Mouse (Mus musculus) cerebellum, adult 2 months (tissue): ENCODE measurements around the gene Antxr2. TPM values are rescaled to one million over a fixed set of nuclear protein-coding genes. Genes with fewer than 3 reads are reported as not detected.

Experiments
- DNase-seq, 2 experiments: peaks; one replicate each; pipeline ENCODE4 v3.0.0; 2021
- H3K27ac ChIP-seq: fragments of 200-500 bp; 2 replicates; pipeline ENCODE4 v1.5.1; 2012; ENCODE audit warnings: low read length, control low read depth, inconsistent platforms; ENCODE audit not compliant: insufficient read depth
- H3K27me3 ChIP-seq: fragments of 200-500 bp; 2 replicates; pipeline ENCODE4 v1.6.1; 2012; ENCODE audit warnings: inconsistent platforms, mild to moderate bottlenecking, low read length, moderate library complexity; ENCODE audit not compliant: control insufficient read depth, insufficient read depth
- H3K4me1 ChIP-seq: fragments of 200-500 bp; 2 replicates; pipeline ENCODE4 v1.6.1; 2011; ENCODE audit warnings: low read length; ENCODE audit not compliant: control insufficient read depth, insufficient read depth
- H3K4me3 ChIP-seq: fragments of 200-500 bp; replicated peaks from 2 replicates; pipeline ENCODE3; 2011; ENCODE audit warnings: mild to moderate bottlenecking, low read depth, low read length, control low read depth; ENCODE audit not compliant: insufficient read depth
- CTCF ChIP-seq: fragments of 200-500 bp; IDR thresholded peaks from 2 replicates; pipeline ENCODE4 v1.5.1; 2011; ENCODE audit warnings: low read depth, mild to moderate bottlenecking, control low read depth, low read length, moderate library complexity, borderline replicate concordance; ENCODE audit not compliant: insufficient read depth
- POLR2A ChIP-seq: fragments of 200-500 bp; IDR thresholded peaks from 2 replicates; pipeline ENCODE4 v1.6.1; 2011; ENCODE audit warnings: low read length, control low read depth, borderline replicate concordance; ENCODE audit not compliant: insufficient read depth
- WGBS: fragments of 180-500 bp; shearing (Covaris S2); methylation state at CpG from one replicate; pipeline ENCODE4 v1.1.7; 2018; 5-methylcytosine and 5-hydroxymethylcytosine counted together
- polyA plus RNA-seq: library from polyadenylated mRNA; depleted of rRNA; stranded (reverse); fragments of >200 nt; gene quantifications from 2 replicates; pipeline ENCODE4 v1.2.3, GENCODE M21; 2012; rRNA removed

Antxr2 gene
- polyA plus RNA-seq, result 0.49 and 0.93 TPM in 2 replicates

DNA sequence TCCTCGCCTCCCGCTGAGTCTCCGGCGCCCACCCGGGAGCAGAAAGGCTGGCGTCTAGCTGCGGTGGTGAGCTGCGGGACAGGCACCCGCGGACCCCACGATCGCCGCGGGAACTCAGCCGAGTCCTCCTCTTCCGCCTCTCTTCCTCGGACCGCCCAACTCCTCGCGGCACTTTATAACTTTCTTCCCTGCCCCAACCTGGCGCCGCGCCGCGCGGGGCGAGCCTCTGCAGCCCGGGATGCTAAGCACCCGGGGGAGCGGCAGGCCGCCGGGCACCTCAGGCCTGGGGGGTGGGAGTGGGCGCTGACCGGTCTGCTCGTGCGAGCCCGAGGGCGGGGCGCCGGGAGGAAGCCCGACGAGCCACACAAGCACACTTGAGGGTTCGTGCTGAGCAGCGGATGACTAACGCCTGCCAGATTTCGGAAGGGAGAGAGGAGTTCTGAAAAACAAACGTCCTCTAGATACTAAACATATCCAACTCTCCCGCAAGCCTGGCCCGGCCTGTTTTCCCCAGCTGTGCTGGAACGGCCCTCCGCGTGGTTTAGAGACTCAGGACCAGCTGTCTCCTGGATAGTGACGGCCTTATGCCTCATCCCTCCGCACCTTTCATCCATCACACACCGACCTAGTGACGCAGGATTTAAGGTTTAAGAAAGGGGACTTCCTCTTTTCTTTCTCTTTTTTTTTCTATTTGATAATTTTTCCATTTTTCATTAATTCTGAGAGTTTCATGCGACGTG lies at the start of gene Antxr2:
Gene Antxr2, minus strand, starts transcription at position 142 of the 740 bp plus-strand sequence.
- Histone ChIP-seq H3K4me1 (no peaks in the 10 kb centered on the region), H3K27ac (no peak within 1 kb of the TSS), H3K4me3 (peak within 1 kb of the TSS; percentile 53), H3K27me3 (no peaks in the 10 kb centered on the region; the same call in 1 of the 2 replicates)
- peak; percentile 25 to 27 for DNase-seq
- TF ChIP-seq POLR2A, result no peak
- no peak for TF ChIP-seq CTCF
- WGBS, result 4% methylated on average over 58 of the region's 58 CpGs

DNA sequence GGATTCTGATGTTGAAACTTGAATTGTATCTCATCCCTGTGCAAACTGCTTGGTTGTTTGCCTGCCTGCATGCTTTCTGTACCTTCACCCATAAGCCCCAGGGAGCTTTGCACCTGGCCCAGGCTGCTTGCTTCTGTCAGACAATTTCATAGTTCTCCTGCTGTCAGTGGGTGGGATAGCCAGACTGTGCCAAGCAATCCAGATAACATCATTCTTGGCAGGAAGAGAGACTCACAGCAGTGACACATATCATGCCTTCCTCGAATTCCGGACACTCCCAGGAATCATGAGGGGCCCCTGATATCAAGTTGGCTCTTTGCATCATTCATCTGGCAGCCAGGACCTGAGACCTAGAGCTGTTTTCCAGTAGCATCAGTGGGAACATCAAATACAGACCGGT lies 45.8 kb upstream of the Antxr2 start:
- no peak for DNase-seq

DNA sequence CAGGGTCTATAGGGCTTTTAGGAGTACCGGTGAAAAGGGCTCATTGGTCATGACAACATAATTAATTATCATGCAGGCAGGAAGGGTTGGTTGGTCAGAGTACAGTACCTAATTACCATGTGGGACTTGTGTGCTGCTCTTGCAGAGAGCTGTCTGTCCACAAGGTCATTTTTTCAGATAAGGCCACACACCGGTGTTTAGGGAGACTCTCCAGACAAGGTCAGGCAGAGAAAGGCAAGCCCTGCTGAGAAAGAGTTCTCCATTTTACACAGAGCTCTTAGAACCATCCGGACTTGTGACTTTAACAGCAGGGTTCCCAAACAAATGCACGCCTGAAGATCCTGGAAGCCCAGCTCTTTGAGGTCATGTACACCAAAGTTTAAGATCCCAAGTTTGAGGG lies 38.3 kb upstream of the Antxr2 start:
- TF ChIP-seq POLR2A, result no peak
- TF ChIP-seq CTCF, result no peak
- Histone ChIP-seq H3K4me1 (no peaks in the 10 kb centered on the region), H3K27me3 (no peaks in the 10 kb centered on the region), H3K4me3 (no peak overlapping the region), H3K27ac (no peak overlapping the region)
- no peak for DNase-seq
- WGBS, result 68% methylated on average over 4 of the region's 4 CpGs

More for the DNA sequence above, 45.8 kb upstream of the Antxr2 start:
- WGBS, result 6% methylated on average over 3 of the region's 3 CpGs
- Histone ChIP-seq H3K4me3 (no peak overlapping the region), H3K4me1 (no peaks in the 10 kb centered on the region), H3K27ac (no peak overlapping the region), H3K27me3 (no peaks in the 10 kb centered on the region)
- TF ChIP-seq POLR2A, result no peak
- no peak for TF ChIP-seq CTCF

DNA sequence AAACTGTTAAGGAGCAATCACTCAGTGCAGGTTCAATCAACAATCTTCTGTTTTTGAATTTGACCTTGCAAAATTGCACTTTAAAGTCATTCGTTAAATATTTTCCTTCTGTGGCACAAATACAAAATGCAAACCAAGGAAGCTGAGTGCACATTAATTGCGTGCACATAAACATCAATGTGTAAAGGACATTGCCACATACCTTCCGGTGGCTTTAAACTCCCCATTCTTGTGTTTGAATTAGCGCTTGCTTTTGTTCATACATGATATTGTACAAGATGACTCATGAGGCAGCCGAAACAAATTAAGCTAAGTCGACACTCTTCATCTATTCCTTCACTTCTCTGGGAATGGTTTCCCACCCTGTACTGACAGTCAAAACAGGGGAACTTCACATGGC lies 24.4 kb upstream of the Antxr2 start:
- Histone ChIP-seq H3K27ac (no peak overlapping the region), H3K4me1 (no peaks in the 10 kb centered on the region), H3K27me3 (no peaks in the 10 kb centered on the region), H3K4me3 (no peak overlapping the region)
- no peak for TF ChIP-seq CTCF
- no peak for TF ChIP-seq POLR2A
- WGBS, result 95% methylated on average over 6 of the region's 6 CpGs
- no peak for DNase-seq

DNA sequence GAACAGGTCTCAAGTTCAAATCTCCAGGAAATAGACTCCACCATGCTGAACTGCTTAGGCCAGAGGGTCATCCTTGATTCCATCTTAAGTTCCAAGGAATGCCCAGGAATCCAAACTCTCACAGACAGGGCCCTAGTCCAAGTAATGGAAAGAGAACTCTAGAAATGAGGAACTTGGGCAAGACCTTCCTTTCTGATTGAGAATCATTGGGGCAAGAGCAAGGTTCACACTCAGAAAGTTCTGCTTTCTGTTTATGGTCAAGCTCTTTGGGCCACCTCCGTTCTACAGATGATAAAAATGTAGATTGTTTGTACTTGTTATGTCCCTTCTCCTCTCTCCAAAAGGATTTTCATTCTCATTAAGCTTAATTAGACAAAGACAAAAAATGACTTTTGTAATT lies 24.0 kb upstream of the Antxr2 start:
- 100% methylated on average over 1 of the region's 1 CpGs for WGBS
- no peaks in the 10 kb centered on the region for H3K4me1 ChIP-seq
- DNase-seq, result no peak
- no peak overlapping the region for H3K27ac ChIP-seq
- no peak overlapping the region for H3K4me3 ChIP-seq
- TF ChIP-seq POLR2A (no peak), CTCF (no peak)
- no peaks in the 10 kb centered on the region for H3K27me3 ChIP-seq

DNA sequence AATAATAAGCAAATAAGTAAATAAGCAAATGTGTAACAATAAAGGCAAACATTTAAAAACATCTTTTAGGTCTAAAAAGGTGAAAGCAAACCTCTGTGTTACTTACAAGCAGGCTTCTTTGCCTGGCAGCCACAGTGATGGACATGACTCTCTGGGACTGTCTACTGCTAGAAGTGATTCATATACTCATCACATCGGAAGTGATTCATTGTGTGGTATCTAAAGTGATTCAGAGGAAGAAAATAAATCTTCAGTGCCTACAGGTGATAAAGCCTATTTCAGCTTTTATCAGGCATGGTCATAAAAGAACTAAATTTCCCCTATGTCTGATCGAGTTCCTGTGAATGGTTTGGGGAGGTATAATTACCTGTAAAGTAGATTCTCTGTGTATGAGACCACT lies 4.1 kb upstream of the Antxr2 start:
- Histone ChIP-seq H3K4me3 (no peak overlapping the region), H3K4me1 (no peaks in the 10 kb centered on the region), H3K27me3 (no peaks in the 10 kb centered on the region; the same call in 1 of the 2 replicates), H3K27ac (no peak overlapping the region)
- WGBS, result 94% methylated on average over 2 of the region's 2 CpGs
- TF ChIP-seq CTCF, result no peak
- TF ChIP-seq POLR2A, result no peak
- no peak for DNase-seq

DNA sequence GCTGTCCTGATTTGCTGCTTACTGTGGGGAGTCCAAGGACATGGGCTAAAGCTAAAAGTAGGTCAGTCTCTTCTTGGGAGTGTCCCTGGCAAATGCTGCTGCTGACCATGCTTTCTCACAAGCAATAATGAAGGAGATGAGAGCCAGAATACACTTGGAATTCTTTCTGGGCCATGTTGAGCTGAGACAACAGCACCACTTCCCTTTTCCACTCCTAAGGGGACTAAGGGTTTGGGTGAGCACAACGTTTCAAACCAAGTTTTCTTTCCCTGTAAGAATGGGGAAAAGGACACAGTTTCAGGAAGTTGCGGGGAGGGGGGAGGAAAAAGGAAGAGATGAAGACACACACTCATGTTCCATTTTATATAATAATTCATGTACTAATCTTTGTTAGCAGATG lies 3.4 kb upstream of the Antxr2 start:
- H3K4me1 ChIP-seq, result no peaks in the 10 kb centered on the region
- WGBS, result 82% methylated on average over 2 of the region's 2 CpGs
- no peaks in the 10 kb centered on the region; the same call in 1 of the 2 replicates for H3K27me3 ChIP-seq
- TF ChIP-seq CTCF (no peak), POLR2A (no peak)
- no peak for DNase-seq
- H3K4me3 ChIP-seq, result no peak overlapping the region
- no peak overlapping the region for H3K27ac ChIP-seq

DNA sequence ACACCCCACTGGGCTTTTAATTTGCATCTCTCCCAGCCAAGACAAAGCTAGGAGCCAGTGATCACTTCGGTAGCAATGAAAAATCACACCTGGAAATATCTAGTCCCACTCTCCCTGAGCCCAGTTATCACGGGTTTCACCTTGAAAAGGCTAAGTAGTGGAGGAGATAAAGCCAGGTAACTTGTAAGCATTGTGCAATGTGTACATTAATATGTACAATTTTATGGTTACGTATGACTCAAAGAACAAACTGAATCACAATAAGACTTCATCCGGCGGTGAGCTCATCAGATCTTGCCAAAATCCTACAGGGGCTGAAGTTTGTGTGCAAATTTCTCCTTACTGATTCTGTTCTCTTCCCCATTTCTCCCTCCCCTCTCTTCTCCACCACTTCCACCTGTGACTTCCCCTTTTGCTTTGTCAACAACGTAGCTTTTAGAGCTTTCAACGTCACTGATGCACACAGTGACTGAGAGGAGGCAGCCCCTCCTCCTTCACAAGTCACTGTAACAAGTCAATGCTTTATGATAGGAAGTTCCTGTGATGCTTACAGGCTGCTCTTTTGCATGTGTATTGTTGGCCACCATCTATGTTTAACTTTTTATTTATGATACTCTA lies 2.1 kb upstream of the Antxr2 start:
- DNase-seq, result no peak
- no peak for TF ChIP-seq POLR2A
- no peak for TF ChIP-seq CTCF
- WGBS, result 82% methylated on average over 7 of the region's 7 CpGs
- Histone ChIP-seq H3K27me3 (no peaks in the 10 kb centered on the region; the same call in 1 of the 2 replicates), H3K4me1 (no peaks in the 10 kb centered on the region), H3K4me3 (no peak overlapping the region), H3K27ac (no peak overlapping the region)
